Mouse (Mus musculus): ENCODE results near the gene Zbtb8a. TPM values are rescaled to one million over a fixed set of nuclear protein-coding genes. Genes with fewer than 3 reads are reported as not detected.

Gene Zbtb8a
- polyA plus RNA-seq, 1 experiment from 2014 or later: 18.5 TPM

- WGBS: 73% methylated on average over 5 of the region's 5 CpGs
- Histone ChIP-seq H3K4me2 (no peak overlapping the region), H3K27ac (replicated peaks) (no peak overlapping the region), H3K9ac (no peak overlapping the region), H3K4me1 (replicated peaks) (no peaks in the 10 kb centered on the region), H3K27me3 (no peaks in the 10 kb centered on the region), H3K9me3 (no peaks in the 10 kb centered on the region), H3K4me3 (no peak overlapping the region), H3K36me3 (no peaks in the 10 kb centered on the region)
- ATAC-seq (ENCODE audit: low read depth): no peak
Measured at GRCm38 (mm10) chr4:129388404-129388803, 10.5 kb upstream of the Zbtb8a start.

GRCm38 (mm10) chr4:129386989-129387388 lies 9.1 kb upstream of the Zbtb8a start:
- 82% methylated on average over 2 of the region's 2 CpGs for WGBS
- Histone ChIP-seq H3K4me2 (no peak overlapping the region), H3K27me3 (no peaks in the 10 kb centered on the region), H3K4me1 (replicated peaks) (no peaks in the 10 kb centered on the region), H3K36me3 (no peaks in the 10 kb centered on the region), H3K9ac (no peak overlapping the region), H3K27ac (replicated peaks) (no peak overlapping the region), H3K9me3 (no peaks in the 10 kb centered on the region), H3K4me3 (no peak overlapping the region)
- no peak for ATAC-seq (ENCODE audit: low read depth)

GRCm38 (mm10) chr4:129386269-129386946 lies 8.5 kb upstream of the Zbtb8a start:
- no peak overlapping the region for H3K27ac ChIP-seq (replicated peaks)
- H3K9ac ChIP-seq: no peak overlapping the region
- no peaks in the 10 kb centered on the region for H3K9me3 ChIP-seq
- H3K4me3 ChIP-seq: no peak overlapping the region
- H3K36me3 ChIP-seq: no peaks in the 10 kb centered on the region
- no peak for ATAC-seq (ENCODE audit: low read depth)
- no peaks in the 10 kb centered on the region for H3K4me1 ChIP-seq (replicated peaks)
- H3K4me2 ChIP-seq: no peak overlapping the region
- 90% methylated on average over 8 of the region's 8 CpGs for WGBS
- H3K27me3 ChIP-seq: no peaks in the 10 kb centered on the region

GRCm38 (mm10) chr4:129385685-129386084 lies 7.8 kb upstream of the Zbtb8a start:
- H3K9me3 ChIP-seq: no peaks in the 10 kb centered on the region
- no peak overlapping the region for H3K4me2 ChIP-seq
- no peaks in the 10 kb centered on the region for H3K27me3 ChIP-seq
- ATAC-seq (ENCODE audit: low read depth): no peak
- H3K36me3 ChIP-seq: no peaks in the 10 kb centered on the region
- H3K27ac ChIP-seq (replicated peaks): no peak overlapping the region
- no peak overlapping the region for H3K9ac ChIP-seq
- no peak overlapping the region for H3K4me3 ChIP-seq
- WGBS: 95% methylated on average over 11 of the region's 11 CpGs
- no peaks in the 10 kb centered on the region for H3K4me1 ChIP-seq (replicated peaks)

GRCm38 (mm10) chr4:129384440-129384839 lies 6.5 kb upstream of the Zbtb8a start:
- Histone ChIP-seq H3K4me2 (no peak overlapping the region), H3K4me1 (replicated peaks) (no peaks in the 10 kb centered on the region), H3K4me3 (no peak overlapping the region), H3K9ac (no peak overlapping the region), H3K9me3 (no peaks in the 10 kb centered on the region), H3K36me3 (no peaks in the 10 kb centered on the region), H3K27me3 (peaks cover 3% of the 10 kb centered on the region; the same call in 1 of the 2 replicates), H3K27ac (replicated peaks) (no peak overlapping the region)
- WGBS: 42% methylated on average over 6 of the region's 6 CpGs
- ATAC-seq (ENCODE audit: low read depth): no peak

GRCm38 (mm10) chr4:129383586-129383985 lies 5.7 kb upstream of the Zbtb8a start:
- Histone ChIP-seq H3K4me3 (no peak overlapping the region), H3K4me2 (no peak overlapping the region), H3K36me3 (no peaks in the 10 kb centered on the region), H3K27ac (replicated peaks) (no peak overlapping the region), H3K9me3 (no peaks in the 10 kb centered on the region), H3K4me1 (replicated peaks) (no peaks in the 10 kb centered on the region), H3K9ac (no peak overlapping the region), H3K27me3 (peaks cover 9% of the 10 kb centered on the region)
- ATAC-seq (ENCODE audit: low read depth): no peak
- 85% methylated on average over 3 of the region's 3 CpGs for WGBS

GRCm38 (mm10) chr4:129382488-129382887 lies 4.6 kb upstream of the Zbtb8a start:
- Histone ChIP-seq H3K27ac (replicated peaks) (no peak overlapping the region), H3K4me3 (no peak overlapping the region), H3K36me3 (no peaks in the 10 kb centered on the region), H3K9me3 (no peaks in the 10 kb centered on the region), H3K9ac (no peak overlapping the region), H3K27me3 (peaks cover 11% of the 10 kb centered on the region), H3K4me1 (replicated peaks) (no peaks in the 10 kb centered on the region), H3K4me2 (no peak overlapping the region)
- WGBS: 93% methylated on average over 2 of the region's 2 CpGs
- no peak for ATAC-seq (ENCODE audit: low read depth)

GRCm38 (mm10) chr4:129382029-129382428 lies 4.1 kb upstream of the Zbtb8a start:
- Histone ChIP-seq H3K4me2 (no peak overlapping the region), H3K27me3 (peaks cover 11% of the 10 kb centered on the region), H3K27ac (replicated peaks) (no peak overlapping the region), H3K4me1 (replicated peaks) (no peaks in the 10 kb centered on the region), H3K4me3 (no peak overlapping the region), H3K36me3 (no peaks in the 10 kb centered on the region), H3K9ac (no peak overlapping the region), H3K9me3 (no peaks in the 10 kb centered on the region)
- ATAC-seq (ENCODE audit: low read depth): no peak
- WGBS: 85% methylated on average over 9 of the region's 9 CpGs

- Histone ChIP-seq H3K27ac (replicated peaks) (no peak overlapping the region), H3K4me3 (no peak overlapping the region), H3K4me2 (no peak overlapping the region), H3K9ac (no peak overlapping the region), H3K27me3 (peaks cover 11% of the 10 kb centered on the region), H3K9me3 (no peaks in the 10 kb centered on the region), H3K36me3 (no peaks in the 10 kb centered on the region), H3K4me1 (replicated peaks) (peaks cover 6% of the 10 kb centered on the region)
- 71% methylated on average over 8 of the region's 8 CpGs for WGBS
- ATAC-seq (ENCODE audit: low read depth): no peak
Measured at GRCm38 (mm10) chr4:129381148-129381547, 3.2 kb upstream of the Zbtb8a start.

GRCm38 (mm10) chr4:129379805-129380204 lies 1.9 kb upstream of the Zbtb8a start:
- no peak overlapping the region for H3K4me2 ChIP-seq
- H3K36me3 ChIP-seq: no peaks in the 10 kb centered on the region
- no peak overlapping the region for H3K9ac ChIP-seq
- no peak overlapping the region for H3K27ac ChIP-seq (replicated peaks)
- peaks cover 18% of the 10 kb centered on the region for H3K4me1 ChIP-seq (replicated peaks)
- WGBS: 86% methylated on average over 3 of the region's 3 CpGs
- peaks cover 11% of the 10 kb centered on the region for H3K27me3 ChIP-seq
- H3K4me3 ChIP-seq: no peak overlapping the region
- H3K9me3 ChIP-seq: no peaks in the 10 kb centered on the region
- ATAC-seq (ENCODE audit: low read depth): no peak

- Histone ChIP-seq H3K9me3 (no peaks in the 10 kb centered on the region), H3K27ac (replicated peaks) (peak overlapping the region; percentile 92), H3K4me3 (peak overlapping the region; percentile 74), H3K27me3 (peaks cover 14% of the 10 kb centered on the region), H3K4me2 (peak overlapping the region; percentile 66), H3K4me1 (replicated peaks) (peaks cover 26% of the 10 kb centered on the region), H3K9ac (peak overlapping the region; percentile 90), H3K36me3 (no peaks in the 10 kb centered on the region)
- ATAC-seq (ENCODE audit: low read depth): peak; percentile 76
- under 1% methylated on average over 57 of the region's 68 CpGs for WGBS
Measured at GRCm38 (mm10) chr4:129376961-129377545, 863 bp downstream of the Zbtb8a start.

GRCm38 (mm10) chr4:129375821-129376220 lies 2.1 kb downstream of the Zbtb8a start:
- no peak for ATAC-seq (ENCODE audit: low read depth)
- H3K4me2 ChIP-seq: no peak overlapping the region; the same call in 1 of the 2 replicates

GRCm38 (mm10) chr4:129375000-129375399 lies 2.9 kb downstream of the Zbtb8a start:
- H3K36me3 ChIP-seq: no peaks in the 10 kb centered on the region
- H3K4me2 ChIP-seq: no peak overlapping the region
- H3K9me3 ChIP-seq: no peaks in the 10 kb centered on the region
- H3K27me3 ChIP-seq: peaks cover 14% of the 10 kb centered on the region
- ATAC-seq (ENCODE audit: low read depth): no peak
- no peak overlapping the region for H3K27ac ChIP-seq (replicated peaks)
- H3K4me1 ChIP-seq (replicated peaks): peaks cover 26% of the 10 kb centered on the region
- 20% methylated on average over 6 of the region's 6 CpGs for WGBS
- H3K9ac ChIP-seq: peak overlapping the region; percentile 23; the same call in 1 of the 2 replicates
- no peak overlapping the region for H3K4me3 ChIP-seq

More at GRCm38 (mm10) chr4:129375821-129376220, 2.1 kb downstream of the Zbtb8a start:
- no peak overlapping the region for H3K27ac ChIP-seq (replicated peaks)
- H3K27me3 ChIP-seq: peaks cover 14% of the 10 kb centered on the region
- H3K9ac ChIP-seq: no peak overlapping the region
- 71% methylated on average over 5 of the region's 5 CpGs for WGBS
- no peak overlapping the region for H3K4me3 ChIP-seq
- no peaks in the 10 kb centered on the region for H3K9me3 ChIP-seq
- no peaks in the 10 kb centered on the region for H3K36me3 ChIP-seq
- H3K4me1 ChIP-seq (replicated peaks): peaks cover 26% of the 10 kb centered on the region

All from neural tube, embryonic 13.5 days (tissue).